Mouse (Mus musculus): ENCODE data around the gene Gm11115.

Gene Gm11115

DNA sequence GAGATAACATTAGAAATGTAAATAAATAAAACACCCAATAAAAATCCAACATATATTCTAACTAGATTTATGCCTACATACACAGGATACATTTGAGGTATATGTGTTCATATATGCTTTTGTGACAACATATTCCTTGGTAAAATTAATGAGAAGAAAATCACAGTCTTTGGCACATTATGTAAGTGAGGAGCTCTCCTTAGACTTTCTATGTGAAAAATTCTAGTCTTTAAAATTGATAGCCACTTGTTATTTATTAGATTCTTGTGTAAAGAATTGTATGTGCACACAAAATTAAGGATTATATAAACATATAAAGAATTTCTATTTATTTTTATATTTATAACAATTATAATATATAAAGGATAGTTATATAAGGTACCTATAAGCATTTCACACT, at the start of gene Gm11115:
Gene Gm11115 (minus strand): TSS at position 101 of the 400 bp plus-strand sequence.
- no peak for DNase-seq

DNA sequence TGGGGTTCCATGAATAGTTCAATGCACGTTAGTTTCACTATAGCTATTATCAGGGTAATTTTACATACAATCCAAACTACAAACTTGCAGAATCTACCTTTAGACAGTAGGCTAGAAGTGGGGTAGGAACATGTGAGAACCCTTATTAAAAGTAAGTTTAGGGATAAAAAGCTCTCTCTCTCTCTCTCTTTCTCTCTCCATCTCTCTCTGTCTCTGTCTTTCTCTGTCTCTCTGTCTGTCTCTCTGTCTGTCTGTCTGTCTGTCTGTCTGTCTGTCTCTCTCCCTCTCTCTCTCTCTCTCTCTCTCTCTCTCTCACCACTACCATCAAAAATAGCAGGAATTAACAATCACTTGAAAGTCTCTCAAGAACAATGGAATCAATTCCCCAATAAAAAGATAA, 42.5 kb downstream of the Gm11115 start, which contains the start of gene Gm11116:
Gene Gm11116 (minus strand): TSS at position 101 of the 400 bp plus-strand sequence.
- DNase-seq, result no peak

Data from cerebellum, adult 18-20 months (tissue).